Mouse (Mus musculus) cerebellum, adult 2 months (tissue): ENCODE data around the gene Alg2.

ENCODE experiments used
- CTCF ChIP-seq: fragments of 200-500 bp; IDR thresholded peaks from 2 replicates; pipeline ENCODE4 v1.5.1; 2011; ENCODE audit warnings: low read depth, mild to moderate bottlenecking, control low read depth, low read length, moderate library complexity, borderline replicate concordance; ENCODE audit not compliant: insufficient read depth
- POLR2A ChIP-seq: fragments of 200-500 bp; IDR thresholded peaks from 2 replicates; pipeline ENCODE4 v1.6.1; 2011; ENCODE audit warnings: low read length, control low read depth, borderline replicate concordance; ENCODE audit not compliant: insufficient read depth

DNA sequence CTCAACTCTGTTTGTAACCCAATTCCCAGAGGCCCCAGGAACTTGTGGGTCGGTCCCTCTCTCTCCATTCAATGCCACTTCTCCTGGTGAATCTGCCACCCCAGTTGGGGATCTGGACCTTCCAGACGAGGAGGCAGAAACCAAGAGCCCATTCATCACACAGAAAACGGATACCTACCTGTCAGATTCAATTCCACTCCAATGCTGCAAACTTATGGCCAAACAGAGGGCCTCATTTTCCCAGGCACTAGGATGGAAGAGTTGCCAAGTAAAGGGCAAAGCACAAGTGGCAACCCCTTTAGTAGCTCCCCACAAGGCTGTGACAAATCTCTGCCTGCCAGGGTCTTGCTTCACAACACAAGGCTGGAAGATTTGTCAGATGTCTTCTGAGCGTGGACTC lies 45.9 kb upstream of the Alg2 start:
- TF ChIP-seq CTCF: no peak
- TF ChIP-seq POLR2A: no peak
